Mouse (Mus musculus) cortical plate, adult 2 months (tissue): Measurements from ENCODE around the gene Mllt1.

ENCODE experiments used
- CTCF ChIP-seq: fragments of 200-500 bp; IDR thresholded peaks from 2 replicates; pipeline ENCODE4 v1.5.1; 2011; ENCODE audit warnings: mild to moderate bottlenecking, control low read depth, low read length; ENCODE audit not compliant: insufficient read depth; ENCODE audit errors: extremely low read depth
- POLR2A ChIP-seq: fragments of 200-500 bp; IDR thresholded peaks from 2 replicates; pipeline ENCODE4 v1.6.1; 2011; ENCODE audit warnings: mild to moderate bottlenecking, low read length, control low read depth; ENCODE audit not compliant: insufficient read depth; ENCODE audit errors: extremely low read depth

- TF ChIP-seq CTCF (no peak), POLR2A (no peak)
Observed at GRCm38 (mm10) chr17:56984886-56985285, 49.7 kb upstream of the Mllt1 start.
